8 mouse cellular contexts compared by ENCODE assay signal in the genomic region with DNA sequence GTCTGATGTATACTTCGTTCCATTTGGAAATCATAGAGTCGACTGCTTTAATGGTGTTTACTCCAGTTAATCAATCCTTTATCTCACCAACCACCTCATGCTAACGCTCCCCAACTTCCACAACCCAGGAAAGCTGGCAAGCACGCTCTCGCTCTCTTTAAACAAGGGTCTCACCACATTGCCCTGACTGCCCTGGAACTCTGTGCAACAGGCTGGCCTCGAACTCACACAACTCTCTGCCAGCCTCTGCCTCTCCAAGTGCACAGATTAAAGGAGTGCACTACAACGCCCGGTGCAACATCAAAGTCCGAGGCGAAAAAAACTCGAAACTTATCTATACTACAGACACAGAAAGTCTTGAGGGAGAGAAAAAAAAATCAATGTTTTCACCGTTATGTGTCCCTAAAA. TPM values are rescaled to one million over a fixed set of nuclear protein-coding genes. Genes with fewer than 3 reads are reported as not detected.
A peak's percentile ranks its signal among the peaks of the same experiment; 100 is the strongest.
DNase-seq lines count a peak whose midpoint lies in the region; ATAC-seq lines count a peak whose summit lies in the region.

No protein-coding gene starts in this region.

- H3K9me3 ChIP-seq in lung, embryonic 16.5 days (ENCODE audit: control insufficient read depth, low read length) = no peaks in the 10 kb centered on the region
- H3K9me3 ChIP-seq in embryonic facial prominence, embryonic 14.5 days (ENCODE audit: control insufficient read depth, low read length) = no peaks in the 10 kb centered on the region
- no peaks in the 10 kb centered on the region for H3K9me3 ChIP-seq in hindbrain, embryonic 15.5 days
- no peaks in the 10 kb centered on the region for H3K9me3 ChIP-seq in midbrain, embryonic 10.5 days (replicated peaks)

- ATAC-seq in lung, embryonic 16.5 days (ENCODE audit: low read depth) = peak; percentile 34
- peak; percentile 35 for ATAC-seq in embryonic facial prominence, embryonic 14.5 days (ENCODE audit: low read depth)
- ATAC-seq in hindbrain, embryonic 15.5 days (ENCODE audit: low FRiP score, low read depth) = peak; percentile 21; the same call in 1 of the 2 replicates

- peak overlapping the region; percentile 84 for H3K4me2 ChIP-seq in lung, embryonic 16.5 days (ENCODE audit: low read depth, low read length)
- H3K4me2 ChIP-seq in embryonic facial prominence, embryonic 14.5 days (ENCODE audit: low read depth, low read length) = peak overlapping the region; percentile 76
- peak overlapping the region; percentile 62 for H3K4me2 ChIP-seq in hindbrain, embryonic 15.5 days

- under 1% methylated on average over 12 of the region's 12 CpGs for WGBS in lung, embryonic 16.5 days
- 3% methylated on average over 12 of the region's 12 CpGs for WGBS in embryonic facial prominence, embryonic 14.5 days
- 5% methylated on average over 12 of the region's 12 CpGs for WGBS in hindbrain, embryonic 15.5 days
- 4% methylated on average over 12 of the region's 12 CpGs for WGBS in midbrain, embryonic 10.5 days

- peaks cover 7% of the 10 kb centered on the region for H3K4me1 ChIP-seq in lung, embryonic 16.5 days (replicated peaks; ENCODE audit: control insufficient read depth, insufficient read depth, low read length)
- peaks cover 9% of the 10 kb centered on the region for H3K4me1 ChIP-seq in embryonic facial prominence, embryonic 14.5 days (ENCODE audit: control insufficient read depth, insufficient read depth, low read length)
- peaks cover 46% of the 10 kb centered on the region for H3K4me1 ChIP-seq in hindbrain, embryonic 15.5 days (replicated peaks)
- H3K4me1 ChIP-seq in midbrain, embryonic 10.5 days = peaks cover 18% of the 10 kb centered on the region

- peak overlapping the region; percentile 77 for H3K4me3 ChIP-seq in lung, embryonic 16.5 days (ENCODE audit: low read length)
- H3K4me3 ChIP-seq in embryonic facial prominence, embryonic 14.5 days (ENCODE audit: low read depth, low read length) = peak overlapping the region; percentile 75
- peak overlapping the region; percentile 57 for H3K4me3 ChIP-seq in hindbrain, embryonic 15.5 days
- peak overlapping the region; percentile 78 for H3K4me3 ChIP-seq in midbrain, embryonic 10.5 days

- peak overlapping the region; percentile 97 for H3K27ac ChIP-seq in lung, embryonic 16.5 days (ENCODE audit: low read length)
- H3K27ac ChIP-seq in embryonic facial prominence, embryonic 14.5 days (replicated peaks; ENCODE audit: low read depth, low read length) = peak overlapping the region; percentile 96
- H3K27ac ChIP-seq in hindbrain, embryonic 15.5 days (replicated peaks) = peak overlapping the region; percentile 91
- H3K27ac ChIP-seq in midbrain, embryonic 10.5 days (replicated peaks) = peak overlapping the region; percentile 94

- peaks cover 5% of the 10 kb centered on the region; the same call in 1 of the 2 replicates for H3K36me3 ChIP-seq in lung, embryonic 16.5 days (ENCODE audit: control insufficient read depth, insufficient read depth, low read length)
- H3K36me3 ChIP-seq in embryonic facial prominence, embryonic 14.5 days (ENCODE audit: control insufficient read depth, insufficient read depth, low read length) = peaks cover 19% of the 10 kb centered on the region
- H3K36me3 ChIP-seq in hindbrain, embryonic 15.5 days = peaks cover 4% of the 10 kb centered on the region
- H3K36me3 ChIP-seq in midbrain, embryonic 10.5 days = peaks cover 28% of the 10 kb centered on the region

- no peaks in the 10 kb centered on the region for H3K27me3 ChIP-seq in lung, embryonic 16.5 days (ENCODE audit: control insufficient read depth, insufficient read depth, low read depth, low read length)
- no peaks in the 10 kb centered on the region for H3K27me3 ChIP-seq in embryonic facial prominence, embryonic 14.5 days (replicated peaks; ENCODE audit: control insufficient read depth, insufficient read depth, low read length)
- no peaks in the 10 kb centered on the region for H3K27me3 ChIP-seq in hindbrain, embryonic 15.5 days
- no peaks in the 10 kb centered on the region for H3K27me3 ChIP-seq in midbrain, embryonic 10.5 days (ENCODE audit: low read depth, poor library complexity, severe bottlenecking)

- peak overlapping the region; percentile 77 for H3K9ac ChIP-seq in lung, embryonic 16.5 days (ENCODE audit: low read length)
- peak overlapping the region; percentile 82 for H3K9ac ChIP-seq in embryonic facial prominence, embryonic 14.5 days (ENCODE audit: low read depth, low read length)
- H3K9ac ChIP-seq in hindbrain, embryonic 15.5 days = peak overlapping the region; percentile 64

- no peak for DNase-seq in lung, postnatal 36 days
- no peak for DNase-seq in embryonic facial prominence, embryonic 14.5 days (ENCODE audit: low spot score)
- no peak for DNase-seq in midbrain, embryonic 10.5 days (ENCODE audit: low spot score)
- no peak for DNase-seq in left cerebral cortex, adult 18-20 months (ENCODE audit: low spot score in 2 of 2)
- DNase-seq in thymus, postnatal 0 days (ENCODE audit: low spot score) = no peak
- DNase-seq in thymus, adult 18-20 months = no peak

RNA-seq across cellular contexts. Expression of a gene that starts 0.3 kb away (rescaled TPM):
- 13.9 and 18.3 TPM in 2 replicates for polyA plus RNA-seq in lung, embryonic 16.5 days (2015; fragmentation: Nextera tagmentation; extraction: Ambion mirVana)
- 13.6 and 15.0 TPM in 2 replicates for polyA plus RNA-seq in embryonic facial prominence, embryonic 14.5 days (2014; fragmentation: Nextera tagmentation; extraction: Ambion mirVana)
- 3.7 and 3.9 TPM in 2 replicates for polyA plus RNA-seq in hindbrain, embryonic 15.5 days (2015; fragmentation: Nextera tagmentation; extraction: Ambion mirVana)
- 3.0 and 3.2 TPM in 2 replicates for polyA plus RNA-seq in midbrain, embryonic 10.5 days (2016; fragmentation: Nextera tagmentation; extraction: Ambion mirVana)
- 10 to 100 TPM; 10.1 to 11.3 TPM for total RNA-seq in left cerebral cortex, adult 18-20 months (2021)
- polyA plus RNA-seq in thymus, postnatal 0 days (2015; fragmentation: Nextera tagmentation; extraction: Ambion mirVana) = 41.2 and 44.0 TPM in 2 replicates

RNA-seq across cellular contexts. Expression of a gene that starts 0.6 kb away (rescaled TPM):
- 372 and 381 TPM in 2 replicates for polyA plus RNA-seq in lung, embryonic 16.5 days (2015; fragmentation: Nextera tagmentation; extraction: Ambion mirVana)
- polyA plus RNA-seq in embryonic facial prominence, embryonic 14.5 days (2014; fragmentation: Nextera tagmentation; extraction: Ambion mirVana) = 374 and 376 TPM in 2 replicates
- 245 and 261 TPM in 2 replicates for polyA plus RNA-seq in hindbrain, embryonic 15.5 days (2015; fragmentation: Nextera tagmentation; extraction: Ambion mirVana)
- 385 and 427 TPM in 2 replicates for polyA plus RNA-seq in midbrain, embryonic 10.5 days (2016; fragmentation: Nextera tagmentation; extraction: Ambion mirVana)
- total RNA-seq in left cerebral cortex, adult 18-20 months (2021) = 10 to 100 TPM; 46.4 to 47.6 TPM
- polyA plus RNA-seq in thymus, postnatal 0 days (2015; fragmentation: Nextera tagmentation; extraction: Ambion mirVana) = 265 and 303 TPM in 2 replicates

RNA-seq across cellular contexts. Expression of a gene that starts 8.8 kb away (rescaled TPM):
- 237 and 240 TPM in 2 replicates for polyA plus RNA-seq in lung, embryonic 16.5 days (2015; fragmentation: Nextera tagmentation; extraction: Ambion mirVana)
- polyA plus RNA-seq in embryonic facial prominence, embryonic 14.5 days (2014; fragmentation: Nextera tagmentation; extraction: Ambion mirVana) = 267 and 291 TPM in 2 replicates
- 259 and 275 TPM in 2 replicates for polyA plus RNA-seq in hindbrain, embryonic 15.5 days (2015; fragmentation: Nextera tagmentation; extraction: Ambion mirVana)
- polyA plus RNA-seq in midbrain, embryonic 10.5 days (2016; fragmentation: Nextera tagmentation; extraction: Ambion mirVana) = 396 and 436 TPM in 2 replicates
- 100 to 1,000 TPM; 111 to 117 TPM for total RNA-seq in left cerebral cortex, adult 18-20 months (2021)
- 230 and 241 TPM in 2 replicates for polyA plus RNA-seq in thymus, postnatal 0 days (2015; fragmentation: Nextera tagmentation; extraction: Ambion mirVana)

RNA-seq across cellular contexts. Expression of a gene that starts 9.7 kb away (rescaled TPM):
- polyA plus RNA-seq in lung, embryonic 16.5 days (2015; fragmentation: Nextera tagmentation; extraction: Ambion mirVana) = 3.2 and 4.0 TPM in 2 replicates
- polyA plus RNA-seq in embryonic facial prominence, embryonic 14.5 days (2014; fragmentation: Nextera tagmentation; extraction: Ambion mirVana) = 3.5 and 3.8 TPM in 2 replicates
- 7.1 and 8.0 TPM in 2 replicates for polyA plus RNA-seq in hindbrain, embryonic 15.5 days (2015; fragmentation: Nextera tagmentation; extraction: Ambion mirVana)
- polyA plus RNA-seq in midbrain, embryonic 10.5 days (2016; fragmentation: Nextera tagmentation; extraction: Ambion mirVana) = 2.9 and 3.2 TPM in 2 replicates
- 10 to 100 TPM; 70.9 to 72.5 TPM for total RNA-seq in left cerebral cortex, adult 18-20 months (2021)
- polyA plus RNA-seq in thymus, postnatal 0 days (2015; fragmentation: Nextera tagmentation; extraction: Ambion mirVana) = 3.1 and 3.7 TPM in 2 replicates

RNA-seq across cellular contexts. Expression of a gene that starts 25.8 kb away (rescaled TPM):
- polyA plus RNA-seq in lung, embryonic 16.5 days (2015; fragmentation: Nextera tagmentation; extraction: Ambion mirVana) = 10.8 and 12.0 TPM in 2 replicates
- 6.7 and 11.8 TPM in 2 replicates for polyA plus RNA-seq in embryonic facial prominence, embryonic 14.5 days (2014; fragmentation: Nextera tagmentation; extraction: Ambion mirVana)
- polyA plus RNA-seq in hindbrain, embryonic 15.5 days (2015; fragmentation: Nextera tagmentation; extraction: Ambion mirVana) = 4.5 and 5.8 TPM in 2 replicates
- polyA plus RNA-seq in midbrain, embryonic 10.5 days (2016; fragmentation: Nextera tagmentation; extraction: Ambion mirVana) = 1.6 and 3.1 TPM in 2 replicates
- 1 to 10 TPM; 3.2 to 5.2 TPM for total RNA-seq in left cerebral cortex, adult 18-20 months (2021)
- 1.3 and 2.0 TPM in 2 replicates for polyA plus RNA-seq in thymus, postnatal 0 days (2015; fragmentation: Nextera tagmentation; extraction: Ambion mirVana)
